In genomic region chr3:96458008-96458407, GRCm38 (mm10) we compare ENCODE assay signal across 11 mouse cellular contexts. TPM values are rescaled to one million over a fixed set of nuclear protein-coding genes. Genes with fewer than 3 reads are reported as not detected.
DNase-seq lines count a peak whose midpoint lies in the region; ATAC-seq lines count a peak whose summit lies in the region.
"Not testable (repeated sequence)": the region's sequence is repeated elsewhere in the genome, so short reads cannot be mapped to it uniquely, and the experiment has no call there.
"Had no signal": no experiment of that assay in that cellular context is flagged by ENCODE, and none has a peak within 500 bp of the region (broad histone marks: within the 10 kb centered on the region; RNA-seq: fewer than 3 reads in every experiment).

No protein-coding gene starts in this region.

- H3K4me2 ChIP-seq in forebrain, embryonic 12.5 days; heart, embryonic 12.5 days; hindbrain, embryonic 12.5 days (replicated peaks); kidney, embryonic 14.5 days (replicated peaks; ENCODE audit: low read depth, low read length); liver, embryonic 13.5 days; lung, embryonic 16.5 days (ENCODE audit: low read depth, low read length); midbrain, embryonic 16.5 days (ENCODE audit: low read length): not testable (repeated sequence)

- H3K9ac ChIP-seq in forebrain, embryonic 12.5 days; heart, embryonic 12.5 days; hindbrain, embryonic 12.5 days; kidney, embryonic 14.5 days (ENCODE audit: low read depth, low read length); liver, embryonic 13.5 days; lung, embryonic 16.5 days (ENCODE audit: low read length); midbrain, embryonic 16.5 days (ENCODE audit: low read depth, low read length): not testable (repeated sequence)

- not testable (repeated sequence) for H3K4me3 ChIP-seq in forebrain, embryonic 12.5 days (replicated peaks); heart, embryonic 12.5 days; hindbrain, embryonic 12.5 days; kidney, embryonic 14.5 days (ENCODE audit: low read length); liver, embryonic 13.5 days (replicated peaks); lung, embryonic 16.5 days (ENCODE audit: low read length); midbrain, embryonic 16.5 days (ENCODE audit: low read depth, low read length)

- not testable (repeated sequence) for H3K27ac ChIP-seq in forebrain, embryonic 12.5 days; heart, embryonic 12.5 days (ENCODE audit: poor library complexity, severe bottlenecking); hindbrain, embryonic 12.5 days; kidney, embryonic 14.5 days (ENCODE audit: low read depth, low read length); liver, embryonic 13.5 days; lung, embryonic 16.5 days (ENCODE audit: low read length); midbrain, embryonic 16.5 days (ENCODE audit: low read length)

- not testable (repeated sequence) for DNase-seq in liver, embryonic 13.5 days

- ATAC-seq in forebrain, embryonic 12.5 days (ENCODE audit: low FRiP score), result peak; percentile 33; the same call in 1 of the 2 replicates
- ATAC-seq in heart, embryonic 12.5 days (ENCODE audit: insufficient number of reproducible peaks, low FRiP score), result peak; percentile 18; the same call in 1 of the 2 replicates
- peak; percentile 38; the same call in 1 of the 2 replicates for ATAC-seq in hindbrain, embryonic 12.5 days (ENCODE audit: low FRiP score)
- ATAC-seq in kidney, embryonic 14.5 days (ENCODE audit: low FRiP score, low TSS enrichment), result peak; percentile 1; the same call in 1 of the 2 replicates
- peak; percentile 64 for ATAC-seq in liver, embryonic 13.5 days (ENCODE audit: low read depth)
- peak; percentile 35 for ATAC-seq in lung, embryonic 16.5 days (ENCODE audit: low read depth)
- peak; percentile 29; the same call in 1 of the 2 replicates for ATAC-seq in midbrain, embryonic 16.5 days

- H3K4me1 ChIP-seq in forebrain, embryonic 12.5 days; heart, embryonic 12.5 days (replicated peaks); hindbrain, embryonic 12.5 days; kidney, embryonic 14.5 days (ENCODE audit: control insufficient read depth, insufficient read depth, low read length); liver, embryonic 13.5 days (replicated peaks); lung, embryonic 16.5 days (replicated peaks; ENCODE audit: control insufficient read depth, insufficient read depth, low read length); midbrain, embryonic 16.5 days (ENCODE audit: control insufficient read depth, insufficient read depth, low read length): not testable (repeated sequence)

- not testable (repeated sequence) for H3K36me3 ChIP-seq in forebrain, embryonic 12.5 days (replicated peaks); heart, embryonic 12.5 days; hindbrain, embryonic 12.5 days; kidney, embryonic 14.5 days (ENCODE audit: control insufficient read depth, insufficient read depth, low read length); liver, embryonic 13.5 days; lung, embryonic 16.5 days (ENCODE audit: control insufficient read depth, insufficient read depth, low read length); midbrain, embryonic 16.5 days (ENCODE audit: control insufficient read depth, insufficient read depth, low read length)

- H3K9me3 ChIP-seq in forebrain, embryonic 12.5 days; heart, embryonic 12.5 days (replicated peaks); hindbrain, embryonic 12.5 days (replicated peaks); kidney, embryonic 14.5 days (ENCODE audit: control insufficient read depth, low read length); liver, embryonic 13.5 days (replicated peaks); lung, embryonic 16.5 days (ENCODE audit: control insufficient read depth, low read length); midbrain, embryonic 16.5 days (replicated peaks; ENCODE audit: control insufficient read depth, low read length, poor library complexity, severe bottlenecking): not testable (repeated sequence)

- peaks cover 14% of the 10 kb centered on the region for H3K27me3 ChIP-seq in forebrain, embryonic 12.5 days
- H3K27me3 ChIP-seq in heart, embryonic 12.5 days (replicated peaks), result 0 out of 2 replicates have a peak, but pooled peaks cover 12% of the 10 kb centered on the region
- peaks cover 15% of the 10 kb centered on the region for H3K27me3 ChIP-seq in hindbrain, embryonic 12.5 days
- not testable (repeated sequence) for H3K27me3 ChIP-seq in kidney, embryonic 14.5 days (ENCODE audit: control insufficient read depth, insufficient read depth, low read length); lung, embryonic 16.5 days (ENCODE audit: control insufficient read depth, insufficient read depth, low read depth, low read length)
- peaks cover 10% of the 10 kb centered on the region; the same call in 1 of the 2 replicates for H3K27me3 ChIP-seq in liver, embryonic 13.5 days
- peaks cover 13% of the 10 kb centered on the region for H3K27me3 ChIP-seq in midbrain, embryonic 16.5 days (ENCODE audit: control insufficient read depth, insufficient read depth, low read depth, low read length)

- no CpG with 5 or more reads among the region's 53 CpGs for WGBS in forebrain, embryonic 12.5 days
- no CpG with 5 or more reads among the region's 53 CpGs for WGBS in heart, embryonic 12.5 days
- WGBS in hindbrain, embryonic 12.5 days, result no CpG with 5 or more reads among the region's 53 CpGs
- WGBS in kidney, embryonic 14.5 days, result no CpG with 5 or more reads among the region's 53 CpGs
- WGBS in liver, embryonic 13.5 days (ENCODE audit: insufficient replicate concordance), result no CpG with 5 or more reads among the region's 53 CpGs
- WGBS in lung, embryonic 16.5 days, result no CpG with 5 or more reads among the region's 53 CpGs
- no CpG with 5 or more reads among the region's 53 CpGs for WGBS in midbrain, embryonic 16.5 days

RNA-seq across cellular contexts. Expression of gene BC107364, which starts 5.9 kb away (rescaled TPM):
- not detected in 2 replicates for polyA plus RNA-seq in forebrain, embryonic 12.5 days (2016; fragmentation: Nextera tagmentation; extraction: Ambion mirVana)
- 0.72 and 0.87 TPM in 2 replicates for polyA plus RNA-seq in heart, embryonic 12.5 days (2016; fragmentation: Nextera tagmentation; extraction: Ambion mirVana)
- not detected in 2 replicates for polyA plus RNA-seq in hindbrain, embryonic 12.5 days (2016; fragmentation: Nextera tagmentation; extraction: Ambion mirVana)
- polyA plus RNA-seq in kidney, embryonic 14.5 days (2014; fragmentation: Nextera tagmentation; extraction: Ambion mirVana), result 0.20 TPM in 1 of 2 replicates, not detected in the other
- not detected in 2 replicates for polyA plus RNA-seq in liver, embryonic 13.5 days (2015; fragmentation: Nextera tagmentation; extraction: Ambion mirVana)
- polyA plus RNA-seq in lung, embryonic 16.5 days (2015; fragmentation: Nextera tagmentation; extraction: Ambion mirVana), result 0.30 and 0.34 TPM in 2 replicates
- not detected in 2 replicates for polyA plus RNA-seq in midbrain, embryonic 16.5 days (2015; fragmentation: Nextera tagmentation; extraction: Ambion mirVana)
- polyA plus RNA-seq: gonadal fat pad, adult 2 months; hindbrain, embryonic 13.5 days; midbrain, embryonic 13.5 days; neural tube, embryonic 15.5 days had no signal

Comparison
In these comparisons a context has a peak if more than half of its experiments do, and no peak if none do; other contexts are left out.
1. ATAC-seq: peak in every context shown above with its lines; median percentile 64 in liver, embryonic 13.5 days; 38 in hindbrain, embryonic 12.5 days; 35 in lung, embryonic 16.5 days; 33 in forebrain, embryonic 12.5 days; 29 in midbrain, embryonic 16.5 days; 18 in heart, embryonic 12.5 days; 1 in kidney, embryonic 14.5 days.